Mouse (Mus musculus) hindbrain, embryonic 15.5 days (tissue): ENCODE results near the gene Ppcs. TPM values are rescaled to one million over a fixed set of nuclear protein-coding genes. Genes with fewer than 3 reads are reported as not detected.

Experiments
- ATAC-seq: fragments of 200-750 bp; cut with Nextera tagmentation; 2 replicates; pipeline ENCODE4 v1.8.0; 2017; ENCODE audit warnings: low read depth, moderate number of reproducible peaks, moderate TSS enrichment; ENCODE audit not compliant: low FRiP score
- H3K27ac ChIP-seq: fragments of 300-500 bp; sonication (generic); replicated peaks from 2 replicates; pipeline ENCODE4 v1.5.1; 2015; ENCODE audit warnings: mild to moderate bottlenecking, inconsistent platforms
- H3K27me3 ChIP-seq: fragments of 300-500 bp; sonication (generic); 2 replicates; pipeline ENCODE4 v1.6.1; 2015; ENCODE audit warnings: control low read depth, inconsistent platforms
- H3K36me3 ChIP-seq: fragments of 300-500 bp; sonication (generic); 2 replicates; pipeline ENCODE4 v1.6.1; 2015; ENCODE audit warnings: control low read depth, inconsistent platforms
- H3K4me1 ChIP-seq: fragments of 300-500 bp; sonication (generic); replicated peaks from 2 replicates; pipeline ENCODE4 v1.6.1; 2015; ENCODE audit warnings: control low read depth, inconsistent platforms
- H3K4me2 ChIP-seq: fragments of 300-500 bp; sonication (generic); 2 replicates; pipeline ENCODE4 v1.6.1; 2015; ENCODE audit warnings: moderate library complexity, mild to moderate bottlenecking, inconsistent platforms
- H3K4me3 ChIP-seq: fragments of 300-500 bp; sonication (generic); 2 replicates; pipeline ENCODE4 v1.5.1; 2015; ENCODE audit warnings: mild to moderate bottlenecking, inconsistent platforms
- H3K9ac ChIP-seq: fragments of 300-500 bp; sonication (generic); 2 replicates; pipeline ENCODE4 v1.6.1; 2015; ENCODE audit warnings: inconsistent platforms
- H3K9me3 ChIP-seq: fragments of 300-500 bp; sonication (generic); 2 replicates; pipeline ENCODE4 v1.6.1; 2016; ENCODE audit warnings: control low read depth, inconsistent platforms
- WGBS: fragments of 180-500 bp; shearing (Covaris S2); methylation state at CpG from one replicate; pipeline ENCODE4 v1.1.7; 2015; 5-methylcytosine and 5-hydroxymethylcytosine counted together
- polyA plus RNA-seq: library from polyadenylated mRNA; unstranded; fragments of >200 nt; fragmentation: Nextera tagmentation; extraction: Ambion mirVana; gene quantifications from 2 replicates; pipeline ENCODE4 v1.2.1, GENCODE M21; 2015

Ppcs gene
- 20.4 and 20.8 TPM in 2 replicates for polyA plus RNA-seq

GRCm38 (mm10) chr4:119422294-119422964 is at the start of gene Ppcs, which contains the start of gene Zmynd12:
TSS of gene Ppcs (minus strand) at chr4:119422420.
TSS of gene Zmynd12 (plus strand) at chr4:119422814.
- Histone ChIP-seq H3K9me3 (no peaks in the 10 kb centered on the region), H3K4me3 (peak within 1 kb of the TSS; percentile 71), H3K27ac (peak within 1 kb of the TSS; percentile 94), H3K4me2 (peak within 1 kb of the TSS; percentile 87), H3K9ac (peak within 1 kb of the TSS; percentile 73), H3K36me3 (no peaks in the 10 kb centered on the region), H3K27me3 (no peaks in the 10 kb centered on the region), H3K4me1 (peaks cover 22% of the 10 kb centered on the region)
- under 1% methylated on average over 52 of the region's 52 CpGs for WGBS
- peak; percentile 96 for ATAC-seq

DNA sequence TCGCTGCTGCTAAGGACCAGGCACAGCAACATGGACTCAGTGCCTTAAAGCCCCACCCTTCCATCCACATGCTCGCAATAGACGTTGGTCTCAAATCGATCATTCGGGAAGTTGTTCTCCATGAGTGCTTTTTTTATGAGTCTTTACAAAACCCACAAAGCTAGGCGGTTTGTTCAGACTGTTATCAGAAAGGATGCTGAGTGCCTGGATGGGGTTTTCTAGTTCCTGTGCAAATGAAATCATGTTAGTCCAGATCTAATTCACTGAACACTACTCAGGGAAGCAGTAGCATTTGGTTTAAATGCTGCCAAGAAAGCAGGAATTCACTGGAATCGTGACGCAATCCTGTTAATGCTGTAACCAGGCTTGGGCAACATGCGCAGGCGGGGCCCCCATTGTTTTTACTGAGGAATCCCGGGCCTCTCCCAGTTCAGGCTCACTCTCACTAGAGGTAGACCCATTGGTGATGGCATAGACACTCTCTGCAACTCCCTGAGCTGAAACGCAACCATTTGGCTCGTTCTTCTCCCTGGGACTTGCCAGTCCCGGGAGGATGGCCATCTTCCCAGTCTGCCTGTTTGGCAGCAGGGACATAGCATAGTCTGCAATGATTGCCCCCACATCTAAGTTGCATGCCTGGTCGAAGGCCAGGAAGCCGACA is 45.6 kb upstream of the Ppcs start:
- no peak for ATAC-seq
- Histone ChIP-seq H3K9ac (no peak overlapping the region), H3K9me3 (no peaks in the 10 kb centered on the region), H3K27ac (no peak overlapping the region), H3K27me3 (no peaks in the 10 kb centered on the region), H3K4me2 (no peak overlapping the region), H3K4me3 (no peak overlapping the region), H3K4me1 (peaks cover 13% of the 10 kb centered on the region), H3K36me3 (peaks cover 10% of the 10 kb centered on the region; the same call in 1 of the 2 replicates)
- WGBS: 86% methylated on average over 16 of the region's 16 CpGs

DNA sequence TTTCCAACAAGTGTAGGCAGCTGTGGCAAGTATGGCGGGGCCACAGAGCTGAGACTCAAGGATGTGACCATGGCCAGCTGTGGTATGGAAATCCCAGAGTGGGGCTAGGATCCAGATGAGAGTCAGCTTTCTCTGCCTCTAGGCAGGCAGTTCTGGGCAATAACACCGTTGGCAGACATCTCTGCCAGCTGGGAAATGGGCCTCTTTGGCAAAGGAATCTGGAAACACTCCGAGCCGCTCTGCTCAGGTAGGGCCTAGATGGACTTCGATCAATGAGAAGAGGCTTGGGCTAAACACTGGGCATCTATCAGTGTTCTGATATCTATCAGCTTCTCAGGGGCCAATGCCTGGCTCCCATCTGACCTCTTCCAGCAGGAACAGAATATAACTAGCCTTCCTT is 43.6 kb upstream of the Ppcs start:
- H3K9ac ChIP-seq: no peak overlapping the region
- H3K36me3 ChIP-seq: peaks cover 10% of the 10 kb centered on the region; the same call in 1 of the 2 replicates
- peaks cover 33% of the 10 kb centered on the region for H3K4me1 ChIP-seq
- ATAC-seq: no peak
- no peak overlapping the region for H3K4me2 ChIP-seq
- H3K9me3 ChIP-seq: no peaks in the 10 kb centered on the region
- WGBS: 82% methylated on average over 5 of the region's 5 CpGs
- H3K4me3 ChIP-seq: no peak overlapping the region
- no peaks in the 10 kb centered on the region for H3K27me3 ChIP-seq
- no peak overlapping the region for H3K27ac ChIP-seq

- H3K27me3 ChIP-seq: no peaks in the 10 kb centered on the region
- peaks cover 10% of the 10 kb centered on the region; the same call in 1 of the 2 replicates for H3K36me3 ChIP-seq
- H3K9me3 ChIP-seq: no peaks in the 10 kb centered on the region
- 73% methylated on average over 13 of the region's 13 CpGs for WGBS
- H3K4me2 ChIP-seq: no peak overlapping the region
- no peak; the same call in 1 of the 2 replicates for ATAC-seq
- peaks cover 41% of the 10 kb centered on the region for H3K4me1 ChIP-seq
- peak overlapping the region; percentile 82 for H3K27ac ChIP-seq
- H3K9ac ChIP-seq: no peak overlapping the region
- H3K4me3 ChIP-seq: no peak overlapping the region
Observed at GRCm38 (mm10) chr4:119463756-119464419, 41.7 kb upstream of the Ppcs start.

DNA sequence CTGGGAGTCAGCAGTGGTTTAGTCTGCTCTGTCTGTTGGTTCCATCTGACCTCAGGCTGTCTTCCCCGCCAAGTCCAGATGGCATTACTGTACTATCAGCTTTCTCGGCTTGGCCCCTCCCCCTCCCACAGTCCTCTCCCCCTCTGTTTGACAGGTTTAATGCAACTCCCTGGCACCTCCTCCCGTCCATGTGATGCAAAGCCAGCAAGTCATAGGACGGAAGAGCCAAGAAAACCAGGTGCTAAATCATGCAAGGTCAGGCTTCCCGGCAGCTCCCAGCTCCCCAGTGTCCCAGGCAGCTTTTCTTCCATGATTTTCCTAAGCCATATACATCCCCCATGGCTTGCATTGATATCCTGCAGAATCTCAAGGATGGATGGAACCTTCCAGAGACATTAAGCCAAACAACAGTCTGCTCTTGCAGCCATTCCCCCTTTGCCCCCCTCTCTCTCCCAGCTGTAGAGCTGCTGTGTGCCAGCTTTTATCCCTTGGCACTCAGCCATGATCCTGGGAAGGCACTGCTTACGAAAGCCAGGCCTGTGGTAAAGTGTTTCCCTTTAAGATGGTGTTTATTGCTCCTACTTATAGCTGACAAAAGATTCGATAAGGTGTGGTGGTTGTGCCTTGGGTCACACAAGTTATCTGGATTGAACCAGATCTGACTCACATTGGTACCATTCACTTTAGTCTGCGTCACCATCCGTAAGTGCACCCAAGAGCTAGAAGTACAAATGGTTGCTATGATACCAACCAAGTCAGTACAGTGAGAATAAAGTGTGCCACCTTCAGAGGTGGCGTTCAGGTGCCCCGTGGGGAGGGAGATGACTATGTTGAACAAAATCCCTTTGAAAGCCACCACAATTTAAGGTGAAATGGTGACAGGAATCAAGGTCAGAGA is 40.9 kb upstream of the Ppcs start:
- peak; percentile 64 for ATAC-seq
- H3K27me3 ChIP-seq: no peaks in the 10 kb centered on the region
- peaks cover 41% of the 10 kb centered on the region for H3K4me1 ChIP-seq
- peaks cover 10% of the 10 kb centered on the region; the same call in 1 of the 2 replicates for H3K36me3 ChIP-seq
- peak overlapping the region; percentile 82 for H3K27ac ChIP-seq
- H3K9me3 ChIP-seq: no peaks in the 10 kb centered on the region
- 31% methylated on average over 11 of the region's 11 CpGs for WGBS
- H3K4me3 ChIP-seq: no peak overlapping the region
- no peak overlapping the region for H3K9ac ChIP-seq
- H3K4me2 ChIP-seq: no peak overlapping the region; the same call in 1 of the 2 replicates

- peaks cover 6% of the 10 kb centered on the region; the same call in 1 of the 2 replicates for H3K36me3 ChIP-seq
- H3K9ac ChIP-seq: no peak overlapping the region
- H3K27ac ChIP-seq: peak overlapping the region; percentile 82
- H3K9me3 ChIP-seq: no peaks in the 10 kb centered on the region
- no peaks in the 10 kb centered on the region for H3K27me3 ChIP-seq
- ATAC-seq: no peak
- H3K4me1 ChIP-seq: peaks cover 41% of the 10 kb centered on the region
- WGBS: 84% methylated on average over 3 of the region's 3 CpGs
- no peak overlapping the region; the same call in 1 of the 2 replicates for H3K4me2 ChIP-seq
- H3K4me3 ChIP-seq: no peak overlapping the region
Observed at GRCm38 (mm10) chr4:119462457-119462856, 40.2 kb upstream of the Ppcs start.

- 13% methylated on average over 8 of the region's 8 CpGs for WGBS
- ATAC-seq: peak; percentile 73
- peak overlapping the region; percentile 26 for H3K4me2 ChIP-seq
- no peaks in the 10 kb centered on the region for H3K9me3 ChIP-seq
- peak overlapping the region; percentile 86 for H3K27ac ChIP-seq
- H3K27me3 ChIP-seq: no peaks in the 10 kb centered on the region
- H3K4me1 ChIP-seq: peaks cover 41% of the 10 kb centered on the region
- H3K4me3 ChIP-seq: no peak overlapping the region
- no peak overlapping the region for H3K9ac ChIP-seq
- H3K36me3 ChIP-seq: no peaks in the 10 kb centered on the region
Observed at GRCm38 (mm10) chr4:119460728-119461141, 38.5 kb upstream of the Ppcs start.

- WGBS: 46% methylated on average over 5 of the region's 5 CpGs
- H3K36me3 ChIP-seq: no peaks in the 10 kb centered on the region
- H3K4me1 ChIP-seq: peaks cover 41% of the 10 kb centered on the region
- no peaks in the 10 kb centered on the region for H3K27me3 ChIP-seq
- H3K4me3 ChIP-seq: no peak overlapping the region
- H3K9ac ChIP-seq: no peak overlapping the region
- ATAC-seq: peak; percentile 11; the same call in 1 of the 2 replicates
- H3K9me3 ChIP-seq: no peaks in the 10 kb centered on the region
- H3K27ac ChIP-seq: peak overlapping the region; percentile 86
- H3K4me2 ChIP-seq: peak overlapping the region; percentile 26
Observed at GRCm38 (mm10) chr4:119460296-119460695, 38.1 kb upstream of the Ppcs start.

- Histone ChIP-seq H3K36me3 (no peaks in the 10 kb centered on the region), H3K4me2 (no peak overlapping the region), H3K9ac (0 out of 2 replicates have a peak overlapping the region, but pooled peaks have one; percentile 7), H3K4me3 (no peak overlapping the region), H3K27me3 (no peaks in the 10 kb centered on the region), H3K27ac (peak overlapping the region; percentile 53), H3K9me3 (no peaks in the 10 kb centered on the region), H3K4me1 (peaks cover 12% of the 10 kb centered on the region)
- peak; percentile 54; the same call in 1 of the 2 replicates for ATAC-seq
- WGBS: 10% methylated on average over 6 of the region's 6 CpGs
Observed at GRCm38 (mm10) chr4:119453533-119453932, 31.3 kb upstream of the Ppcs start.

DNA sequence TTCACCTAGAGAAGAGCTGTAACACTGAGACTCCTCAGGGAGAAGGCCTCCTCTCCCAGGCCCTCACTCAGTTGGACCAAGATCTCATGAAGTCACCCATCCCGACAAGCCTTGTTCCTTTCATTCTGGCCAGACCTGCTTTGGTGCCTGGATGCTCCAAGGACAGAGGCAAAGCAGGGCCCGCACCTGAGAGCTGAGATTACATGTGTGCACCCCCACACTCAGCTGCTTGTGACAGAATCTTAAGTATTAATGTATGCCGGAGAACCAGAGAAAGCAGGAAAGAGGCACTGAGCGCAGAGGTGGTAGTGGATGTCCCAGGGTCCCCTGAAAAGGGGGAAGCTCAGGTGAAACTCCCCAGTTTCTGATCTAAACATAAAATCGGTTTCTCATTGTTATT is 30.9 kb upstream of the Ppcs start:
- H3K27ac ChIP-seq: peak overlapping the region; percentile 53
- no peak overlapping the region for H3K4me3 ChIP-seq
- 59% methylated on average over 5 of the region's 5 CpGs for WGBS
- peaks cover 12% of the 10 kb centered on the region for H3K4me1 ChIP-seq
- 0 out of 2 replicates have a peak overlapping the region, but pooled peaks have one; percentile 7 for H3K9ac ChIP-seq
- H3K4me2 ChIP-seq: no peak overlapping the region
- H3K9me3 ChIP-seq: no peaks in the 10 kb centered on the region
- H3K36me3 ChIP-seq: no peaks in the 10 kb centered on the region
- ATAC-seq: no peak
- no peaks in the 10 kb centered on the region for H3K27me3 ChIP-seq

DNA sequence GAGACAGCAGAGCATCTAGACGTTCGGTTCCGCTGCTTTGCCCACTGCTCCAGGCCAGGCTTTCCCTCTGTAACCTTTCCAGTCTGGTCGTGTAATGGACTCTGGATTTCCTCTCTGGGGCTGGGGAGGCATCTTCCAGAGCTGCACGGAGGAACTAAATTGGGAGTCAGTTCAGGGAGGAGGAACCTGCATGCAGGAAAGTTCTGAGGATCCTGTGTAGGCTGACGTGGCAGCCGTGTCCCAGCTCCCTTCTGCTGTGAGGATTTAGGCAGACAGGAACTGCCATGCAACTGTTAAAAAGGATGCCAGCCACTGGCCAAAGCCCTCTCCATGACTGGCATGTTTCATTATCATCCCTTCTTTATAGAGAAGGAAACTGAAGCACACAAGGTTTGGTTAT is 28.2 kb upstream of the Ppcs start:
- 78% methylated on average over 7 of the region's 7 CpGs for WGBS
- peaks cover 12% of the 10 kb centered on the region for H3K4me1 ChIP-seq
- ATAC-seq: no peak

More for the DNA sequence above, 28.2 kb upstream of the Ppcs start:
- Histone ChIP-seq H3K9me3 (no peaks in the 10 kb centered on the region), H3K9ac (no peak overlapping the region), H3K4me3 (no peak overlapping the region), H3K4me2 (no peak overlapping the region), H3K27me3 (no peaks in the 10 kb centered on the region), H3K27ac (no peak overlapping the region), H3K36me3 (no peaks in the 10 kb centered on the region)
